Mouse (Mus musculus) frontal cortex, postnatal 14 days (tissue): ENCODE data around the gene Slc25a41.

Experiments
- DNase-seq, 2 experiments: peaks; one replicate each; pipeline ENCODE4 v3.0.0; 2022; ENCODE audit warnings: low spot score in 2 of 2

The Slc25a41 gene

GRCm38 (mm10) chr17:56990966-56991365, 50.5 kb downstream of the Slc25a41 start:
- no peak for DNase-seq

- DNase-seq = peak; percentile 88 to 89
Measured at GRCm38 (mm10) chr17:56990115-56990746, 51.2 kb downstream of the Slc25a41 start, which contains the start of gene Clpp. TSS of gene Clpp (plus strand) at chr17:56990305.

GRCm38 (mm10) chr17:56989467-56990114, 51.9 kb downstream of the Slc25a41 start:
- DNase-seq = peak in 1 of 2 experiments; percentile 71

GRCm38 (mm10) chr17:56988921-56989430, 52.5 kb downstream of the Slc25a41 start:
- DNase-seq = no peak

GRCm38 (mm10) chr17:56988441-56988840, 53.0 kb downstream of the Slc25a41 start:
- no peak for DNase-seq

- DNase-seq = no peak
Measured at GRCm38 (mm10) chr17:56986105-56986805, 55.2 kb downstream of the Slc25a41 start.

- no peak for DNase-seq
Measured at GRCm38 (mm10) chr17:56985656-56986055, 55.8 kb downstream of the Slc25a41 start.

- DNase-seq = no peak
Measured at GRCm38 (mm10) chr17:56984886-56985285, 56.6 kb downstream of the Slc25a41 start.
